Comparison of ENCODE assay signal across 7 mouse cellular contexts in the genomic region with DNA sequence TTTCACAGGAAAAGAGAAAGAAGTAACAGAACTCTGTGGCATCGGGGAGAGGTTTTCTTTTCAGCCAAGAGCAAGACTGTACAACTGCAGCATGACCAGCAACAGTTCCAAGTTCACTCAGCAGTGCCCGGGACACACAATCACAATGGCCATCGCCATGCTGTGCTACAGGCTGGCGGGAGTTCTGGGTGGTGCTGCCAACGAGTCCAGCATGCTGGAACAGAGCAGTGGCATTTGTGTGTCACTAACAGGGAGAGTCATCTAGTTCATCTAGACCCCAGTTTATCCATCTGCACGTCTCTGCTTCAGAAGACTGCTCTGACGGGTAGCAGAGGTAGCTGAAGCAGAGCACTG.
DNase-seq lines count a peak whose midpoint lies in the region; ATAC-seq and TF ChIP-seq lines count a peak whose summit lies in the region.

No protein-coding gene starts in this region.

- WGBS in cerebellum, adult 2 months: 3% methylated on average over 7 of the region's 7 CpGs
- WGBS in kidney, embryonic 16.5 days: 40% methylated on average over 7 of the region's 7 CpGs

- H3K4me2 ChIP-seq in kidney, embryonic 16.5 days (replicated peaks; ENCODE audit: low read depth, low read length): no peak overlapping the region

- no peaks in the 10 kb centered on the region for H3K36me3 ChIP-seq in kidney, embryonic 16.5 days (ENCODE audit: insufficient read depth, low read length)

- H3K27me3 ChIP-seq in cerebellum, adult 2 months (ENCODE audit: control insufficient read depth, insufficient read depth, low read length): no peaks in the 10 kb centered on the region
- H3K27me3 ChIP-seq in kidney, embryonic 16.5 days (ENCODE audit: insufficient read depth, low read length): no peaks in the 10 kb centered on the region

- H3K9ac ChIP-seq in kidney, embryonic 16.5 days (replicated peaks; ENCODE audit: low read length): no peak overlapping the region

- TF ChIP-seq CTCF in cerebellum, adult 2 months (IDR thresholded peaks at IDR 0.05; ENCODE audit: borderline replicate concordance, insufficient read depth, low read depth, low read length): no peak

- intact Hi-C loops in left cerebral cortex, postnatal 10 days (cut with DNase I): no loop called here

- H3K4me3 ChIP-seq in cerebellum, adult 2 months (replicated peaks; ENCODE audit: insufficient read depth, low read depth, low read length): no peak overlapping the region
- no peak overlapping the region for H3K4me3 ChIP-seq in kidney, embryonic 16.5 days (ENCODE audit: low read length)

- no peak overlapping the region; the same call in 1 of the 2 replicates for H3K27ac ChIP-seq in cerebellum, adult 2 months (ENCODE audit: insufficient read depth, low read length)
- peak overlapping the region; percentile 87 for H3K27ac ChIP-seq in kidney, embryonic 16.5 days (ENCODE audit: low read length)

- ATAC-seq in kidney, embryonic 16.5 days (ENCODE audit: low FRiP score, low TSS enrichment): no peak

- peaks cover 17% of the 10 kb centered on the region for H3K4me1 ChIP-seq in cerebellum, adult 2 months (ENCODE audit: control insufficient read depth, insufficient read depth, low read length)
- H3K4me1 ChIP-seq in kidney, embryonic 16.5 days (ENCODE audit: insufficient read depth, low read length): peaks cover 72% of the 10 kb centered on the region

- no peak for TF ChIP-seq POLR2A in cerebellum, adult 2 months (IDR thresholded peaks at IDR 0.05; ENCODE audit: borderline replicate concordance, insufficient read depth, low read length)

- no peaks in the 10 kb centered on the region for H3K9me3 ChIP-seq in kidney, embryonic 16.5 days (ENCODE audit: low read length)

- peak; percentile 23 to 44 for DNase-seq in left cerebral cortex, postnatal 10 days (ENCODE audit: extremely low spot score in 1 of 2, low spot score in 2 of 2)
- no peak for DNase-seq in left cerebral cortex, adult 11 months (ENCODE audit: low spot score)
- DNase-seq in cerebellum, adult 2 months: peak; percentile 78 to 88
- DNase-seq in gastrocnemius, adult 8-10 months (ENCODE audit: low spot score in 2 of 2): peak; percentile 31 to 37
- peak; percentile 21 for DNase-seq in testis, postnatal 14 days (ENCODE audit: low spot score)
- DNase-seq in thymus, postnatal 10 days (ENCODE audit: low spot score in 2 of 2): no peak

Comparison
In these comparisons a context has a peak if more than half of its experiments do, and no peak if none do; other contexts are left out.
1. DNase-seq: peak in left cerebral cortex, postnatal 10 days (2 of 2), cerebellum, adult 2 months (2 of 2), gastrocnemius, adult 8-10 months (2 of 2) and testis, postnatal 14 days (single experiment); none in left cerebral cortex, adult 11 months (single experiment) and thymus, postnatal 10 days (0 of 2).